Mouse (Mus musculus): ENCODE data around the gene Rnf212b. TPM values are rescaled to one million over a fixed set of nuclear protein-coding genes. Genes with fewer than 3 reads are reported as not detected.
A peak's percentile ranks its signal among the peaks of the same experiment; 100 is the strongest.

Gene Rnf212b
- total RNA-seq, 2 experiments from 2014 or later, result not detected

DNA sequence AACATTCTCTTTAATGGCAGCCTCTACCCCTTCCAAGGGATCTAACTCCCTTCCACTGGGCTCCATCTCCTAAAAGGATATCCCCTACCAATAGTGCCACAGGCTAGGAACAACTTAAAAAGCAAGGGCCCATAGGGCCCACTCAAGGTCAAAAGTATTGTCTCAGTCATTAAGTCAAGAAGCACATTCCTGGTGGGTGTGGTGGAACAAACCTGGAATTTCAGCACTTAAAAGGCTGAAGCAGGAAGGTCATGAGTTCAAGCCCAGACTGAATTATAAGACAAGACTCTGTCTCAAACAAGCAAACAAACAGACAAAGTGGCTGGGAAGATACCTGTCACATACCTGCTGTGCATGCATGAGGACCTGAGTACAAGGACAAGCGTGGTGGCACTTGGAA is 18.0 kb upstream of the Rnf212b start:
- no peak for DNase-seq (ENCODE audit: low spot score in 2 of 2)

DNA sequence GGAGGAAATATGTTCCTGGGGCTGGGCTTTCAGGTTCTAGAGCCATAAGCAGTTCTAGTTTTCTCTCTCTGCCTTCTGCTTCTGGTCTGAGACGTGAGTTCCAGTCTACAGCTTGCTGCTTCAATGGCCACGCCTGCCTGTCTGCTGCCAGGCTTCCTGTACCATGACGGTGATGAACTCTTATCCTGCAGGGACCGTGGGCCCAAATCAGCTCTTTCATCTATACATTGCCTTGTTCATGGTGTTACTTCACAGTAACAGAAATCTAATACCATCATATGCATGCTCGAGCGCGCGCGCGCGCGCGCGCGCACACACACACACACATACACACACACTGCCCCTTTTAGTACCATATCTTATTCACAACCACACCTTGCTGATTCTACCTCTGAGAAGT is 17.2 kb upstream of the Rnf212b start:
- DNase-seq (ENCODE audit: low spot score in 2 of 2), result no peak

DNA sequence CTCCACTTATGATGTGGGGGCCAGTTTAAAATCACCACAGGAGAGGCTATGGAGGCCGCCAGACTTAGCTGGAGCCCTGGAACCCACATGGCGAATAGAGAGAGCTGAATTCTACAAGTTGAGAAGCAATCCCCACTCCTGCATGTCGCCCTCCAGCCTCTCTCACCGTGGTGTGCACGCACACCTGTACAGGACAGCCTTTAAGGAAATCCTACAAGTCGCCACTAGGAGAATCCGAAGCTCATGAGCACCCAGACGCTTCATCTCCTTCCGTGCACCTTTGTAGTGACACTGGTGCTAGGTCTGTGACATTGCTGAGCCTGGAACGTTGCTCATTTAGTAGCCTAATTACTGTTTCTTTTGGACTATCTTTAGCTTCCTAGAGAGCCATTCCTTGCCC is 14.3 kb upstream of the Rnf212b start:
- no peak for DNase-seq (ENCODE audit: low spot score in 2 of 2)

DNA sequence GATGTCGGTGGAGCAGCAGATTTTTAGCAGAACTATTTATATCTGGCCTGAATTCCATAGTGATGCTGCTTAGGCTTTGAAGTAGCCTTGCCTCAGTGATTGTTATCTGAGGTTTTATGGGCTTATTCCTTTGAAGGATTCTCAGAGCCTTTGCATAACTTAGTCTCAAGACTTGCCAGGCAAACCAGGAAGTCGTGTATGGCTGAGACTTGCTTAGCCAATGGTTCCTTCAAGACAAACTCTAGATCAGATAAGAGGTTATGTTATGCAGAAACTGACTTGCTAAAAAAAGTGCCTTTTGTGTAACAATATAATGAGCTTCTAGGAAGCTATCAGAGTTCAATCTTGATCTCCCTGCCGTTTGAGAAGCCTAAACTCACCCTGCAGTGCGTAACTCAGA is 11.5 kb upstream of the Rnf212b start:
- no peak for DNase-seq (ENCODE audit: low spot score in 2 of 2)

DNA sequence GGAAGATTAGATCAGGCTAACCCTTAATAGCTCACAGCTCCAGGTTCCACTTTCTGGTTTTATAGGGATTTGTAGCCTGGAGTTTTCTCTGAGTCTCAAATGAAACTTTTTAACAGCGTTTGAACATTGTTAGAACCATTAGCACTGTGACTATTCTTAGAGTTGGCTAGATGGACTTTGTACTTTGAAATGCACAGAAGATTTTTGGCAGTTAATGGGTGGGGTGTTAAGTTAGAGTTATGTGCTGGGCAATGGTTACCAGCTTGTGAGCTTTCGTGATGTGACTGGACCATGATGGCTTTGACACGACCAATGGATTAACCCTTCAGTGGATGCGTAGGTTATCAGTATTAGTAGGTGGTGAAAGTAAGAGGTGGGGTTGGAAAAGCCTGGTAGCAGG is 7.8 kb upstream of the Rnf212b start:
- no peak for DNase-seq (ENCODE audit: low spot score in 2 of 2)

DNA sequence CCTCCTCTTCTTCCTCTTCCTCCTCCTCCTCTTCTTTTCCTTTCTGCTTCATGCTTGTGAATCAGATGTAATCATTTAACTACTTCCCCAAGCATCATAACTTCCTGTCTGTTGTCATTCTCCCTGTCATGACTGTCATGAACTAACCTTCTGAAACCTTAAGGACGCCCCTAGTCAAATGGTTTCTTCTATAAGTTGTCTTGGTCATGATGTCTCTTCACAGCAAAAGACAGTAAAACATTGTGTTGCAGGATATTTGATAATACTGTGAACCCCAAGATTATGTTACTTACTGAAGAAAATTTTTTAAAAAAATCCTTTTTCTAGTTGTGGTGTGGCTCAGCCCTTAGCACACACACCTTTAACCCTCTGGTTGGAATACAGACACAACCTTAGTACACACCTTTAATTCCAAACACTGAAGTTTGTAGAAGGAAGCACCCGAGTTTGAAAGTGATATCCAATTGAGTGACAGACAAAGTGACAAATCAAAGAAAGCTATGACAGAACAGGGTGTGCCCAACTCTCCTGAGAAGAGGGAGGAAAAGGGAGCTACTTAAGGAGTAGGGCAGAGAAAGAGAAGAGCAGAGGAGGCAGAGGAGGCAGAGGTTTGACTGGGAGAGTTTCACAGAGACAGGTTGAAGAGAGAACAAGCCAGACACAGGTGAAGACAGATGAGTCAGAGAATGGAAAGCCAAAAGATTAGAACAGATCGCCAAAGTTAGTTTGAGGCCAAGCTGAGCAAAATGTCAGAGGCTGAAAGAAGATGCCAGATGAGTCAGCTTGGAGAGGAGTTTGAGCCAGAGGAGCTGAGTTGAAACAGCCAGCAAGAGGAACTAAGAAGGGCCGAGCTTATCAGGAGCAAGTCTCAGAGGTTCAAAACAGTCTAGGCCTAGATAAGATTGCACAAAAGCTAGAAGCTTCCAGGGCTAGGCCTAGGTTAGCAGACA is 4.9 kb upstream of the Rnf212b start:
- no peak for DNase-seq (ENCODE audit: low spot score in 2 of 2)

DNA sequence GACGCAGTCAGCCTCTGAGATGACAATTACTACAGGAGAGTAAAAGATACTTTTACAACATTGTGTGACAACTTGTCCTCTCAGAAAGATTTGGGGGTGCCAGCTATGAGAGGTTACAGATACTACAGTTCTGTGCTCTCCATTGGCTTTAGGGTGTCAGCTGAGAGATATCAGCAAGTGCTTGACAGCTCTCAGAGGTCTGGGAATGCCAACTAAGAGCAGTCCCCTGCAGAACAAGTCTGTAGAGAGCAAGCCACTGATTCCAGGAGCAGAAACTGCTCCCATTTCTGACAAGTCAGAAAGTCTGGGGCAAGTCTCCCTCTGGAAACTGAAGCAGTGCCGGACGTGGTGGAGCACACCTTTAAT is 4.3 kb upstream of the Rnf212b start:
- DNase-seq (ENCODE audit: low spot score in 2 of 2), result no peak

DNA sequence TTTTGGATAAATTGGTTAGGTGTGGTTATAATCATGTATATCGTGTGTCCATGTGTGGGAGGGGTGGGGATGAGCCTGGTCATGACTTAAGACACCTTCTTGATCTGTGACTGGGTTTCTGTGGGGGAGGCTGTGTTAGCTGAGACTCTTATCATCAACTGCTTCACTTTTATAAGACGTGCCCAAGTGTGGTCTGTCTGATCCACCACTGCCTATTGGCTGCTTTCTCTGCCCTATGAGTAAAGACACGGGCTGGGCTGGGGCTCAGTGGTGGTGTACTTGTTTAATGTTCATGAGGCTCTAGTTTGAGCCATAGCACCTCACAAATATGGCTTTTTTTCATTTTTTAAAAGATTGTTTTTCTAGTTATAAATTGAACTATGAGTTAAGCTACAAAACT is 1.8 kb downstream of the Rnf212b start:
- no peak for DNase-seq (ENCODE audit: low spot score in 2 of 2)

DNA sequence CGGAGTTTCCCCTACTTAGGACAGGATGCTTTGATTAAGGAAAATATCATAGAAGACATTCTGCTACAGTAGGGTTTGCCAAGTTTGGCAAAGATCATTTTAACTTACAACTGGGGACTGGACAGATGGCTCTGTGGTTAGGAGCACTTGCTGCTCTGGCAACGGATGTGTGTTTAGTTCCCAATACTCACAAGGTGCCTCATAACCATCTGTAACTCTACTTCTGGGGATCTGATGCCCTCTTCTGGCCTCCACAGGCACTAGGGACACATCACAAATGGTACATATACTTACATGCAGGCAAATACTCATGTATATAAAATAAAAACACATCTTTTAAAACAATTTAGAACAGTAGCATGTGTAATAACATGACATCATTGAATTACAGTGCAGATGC is 3.9 kb downstream of the Rnf212b start:
- peak; percentile 15 to 17 for DNase-seq (ENCODE audit: low spot score in 2 of 2)

DNA sequence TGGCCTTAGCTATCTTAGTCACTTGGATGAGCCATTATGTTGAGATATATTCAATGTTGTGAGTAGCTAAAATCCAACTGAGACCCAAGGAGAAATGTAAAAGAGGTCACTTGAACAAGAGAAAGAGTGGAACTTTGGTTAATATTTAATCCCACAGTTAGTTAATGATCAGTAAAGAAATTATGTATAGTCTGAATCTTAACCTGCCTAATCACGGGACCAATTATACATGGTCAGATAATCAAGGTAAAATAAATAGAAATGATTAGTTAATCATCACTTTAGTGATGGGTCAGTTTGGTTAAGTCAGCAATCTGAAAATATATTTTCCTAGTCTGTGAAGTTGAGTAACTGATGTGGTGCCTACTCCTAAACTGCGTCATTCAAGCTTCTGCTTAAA is 8.4 kb downstream of the Rnf212b start:
- no peak for DNase-seq (ENCODE audit: low spot score in 2 of 2)

DNA sequence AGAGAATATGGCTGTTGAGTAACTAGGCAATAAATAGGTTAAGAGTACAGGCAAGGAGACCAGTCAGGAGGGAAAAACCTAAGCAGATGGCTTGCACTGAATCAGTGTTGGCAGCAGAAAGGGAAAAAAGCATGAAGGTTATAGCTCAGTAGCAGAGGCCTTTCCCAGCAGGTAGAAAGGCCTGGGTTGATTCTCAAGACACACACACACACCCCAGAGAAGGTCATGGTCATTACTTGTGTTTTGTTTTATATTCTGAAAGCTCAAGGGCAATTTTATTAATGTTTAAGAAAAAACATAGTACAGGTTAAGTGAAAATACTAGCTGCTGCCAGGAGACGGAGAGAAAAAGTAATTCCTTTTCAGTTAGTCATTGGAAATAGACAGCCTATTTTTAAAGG is 9.8 kb downstream of the Rnf212b start:
- no peak for DNase-seq (ENCODE audit: low spot score in 2 of 2)

DNA sequence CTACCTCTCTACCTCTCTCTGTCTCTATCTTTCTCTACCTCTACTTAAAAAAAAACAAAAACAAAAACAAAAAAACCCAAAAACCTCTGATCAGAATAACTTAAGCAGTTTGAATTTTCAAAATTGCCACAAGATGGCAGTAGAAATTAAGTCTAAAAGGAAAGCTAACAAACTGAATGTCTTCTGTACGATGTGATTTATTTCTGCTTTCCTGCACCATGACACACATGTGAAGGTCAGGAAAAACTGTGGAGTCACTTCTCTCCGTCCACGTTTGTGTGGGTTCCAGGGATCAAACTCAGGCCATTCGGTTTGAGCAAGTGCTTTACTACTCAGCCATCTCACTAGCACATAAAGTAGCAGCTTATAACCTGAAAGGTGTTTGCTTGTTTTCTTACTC is 29.5 kb downstream of the Rnf212b start:
- no peak for DNase-seq (ENCODE audit: low spot score in 2 of 2)

DNA sequence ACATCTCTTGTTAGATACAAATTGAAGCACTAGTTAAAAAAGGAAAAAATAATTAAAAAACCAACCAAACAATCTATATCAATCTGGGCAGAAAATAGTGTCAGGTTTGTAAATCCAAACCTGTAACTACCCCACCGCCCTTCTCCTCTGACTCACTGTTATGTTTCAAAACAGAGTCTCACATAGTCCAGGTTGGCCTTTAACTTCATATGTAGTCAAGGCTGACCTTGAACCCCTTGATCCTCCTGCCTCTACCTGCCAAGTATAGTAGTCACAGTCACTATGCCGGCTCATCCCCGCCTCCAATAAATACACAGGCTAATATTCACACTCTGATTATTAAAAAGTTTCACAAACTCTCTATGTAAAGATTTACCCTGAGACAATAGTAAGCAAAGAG is 41.8 kb downstream of the Rnf212b start:
- no peak for DNase-seq (ENCODE audit: low spot score in 2 of 2)

DNA sequence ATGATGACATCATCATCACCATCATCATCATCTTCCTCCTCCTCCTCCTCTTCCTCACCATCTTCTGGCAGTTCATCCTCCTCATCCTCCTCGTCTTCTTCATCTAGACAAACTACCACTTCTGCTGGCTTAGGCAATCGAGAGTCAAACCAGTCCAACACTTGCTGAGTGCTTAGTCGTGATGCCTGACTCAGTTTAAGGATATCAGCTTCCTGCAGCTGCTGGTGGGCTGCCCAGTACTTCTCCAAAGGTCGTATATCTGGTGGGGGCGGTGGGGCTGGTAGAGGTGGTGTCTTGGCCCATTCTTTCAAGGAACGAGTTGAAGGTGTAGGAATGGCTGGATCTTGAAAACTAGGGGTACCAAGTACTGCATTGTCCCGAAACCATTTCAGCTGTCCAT is 42.8 kb downstream of the Rnf212b start:
- no peak for DNase-seq (ENCODE audit: low spot score in 2 of 2)

DNA sequence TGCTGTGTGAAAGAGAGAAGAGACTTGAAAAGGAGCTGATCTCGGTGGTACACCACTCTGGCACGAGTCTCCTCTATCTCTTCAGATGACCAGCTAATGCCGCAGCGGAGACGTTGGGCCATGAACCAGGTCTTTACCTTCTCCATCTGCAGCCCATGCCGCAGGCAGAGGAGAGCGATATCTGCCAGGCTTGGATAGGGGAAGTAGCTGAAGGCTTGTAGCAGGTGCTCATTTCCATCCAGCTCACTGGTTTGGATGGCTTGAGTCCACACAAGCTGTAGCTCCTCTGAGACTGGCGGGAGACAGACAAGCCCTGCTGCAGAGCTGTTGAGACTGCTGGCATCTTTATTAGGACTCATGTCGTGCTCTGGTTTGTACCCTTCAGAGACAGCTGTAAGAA is 44.0 kb downstream of the Rnf212b start:
- DNase-seq (ENCODE audit: low spot score in 2 of 2), result no peak

DNA sequence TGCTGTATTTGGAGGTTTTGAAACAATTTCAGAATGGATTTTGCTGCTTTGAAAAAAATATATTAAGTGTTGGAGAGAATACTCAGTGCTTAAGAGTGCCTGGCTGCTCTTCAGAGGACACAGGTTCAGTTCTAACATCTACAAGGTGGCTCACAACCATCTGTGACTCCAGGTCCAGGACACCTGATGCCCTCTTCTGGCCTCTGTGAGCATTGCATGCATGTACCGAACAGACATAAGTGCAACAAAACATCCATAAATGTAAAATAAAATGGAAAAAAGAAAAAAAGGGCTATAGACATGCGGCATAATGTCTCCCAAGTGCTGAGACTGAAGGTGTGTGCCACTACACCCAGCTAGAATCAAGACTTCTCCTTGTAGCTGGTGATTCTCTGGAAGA is 46.6 kb downstream of the Rnf212b start:
- peak; percentile 61 to 77 for DNase-seq (ENCODE audit: low spot score in 2 of 2)

DNA sequence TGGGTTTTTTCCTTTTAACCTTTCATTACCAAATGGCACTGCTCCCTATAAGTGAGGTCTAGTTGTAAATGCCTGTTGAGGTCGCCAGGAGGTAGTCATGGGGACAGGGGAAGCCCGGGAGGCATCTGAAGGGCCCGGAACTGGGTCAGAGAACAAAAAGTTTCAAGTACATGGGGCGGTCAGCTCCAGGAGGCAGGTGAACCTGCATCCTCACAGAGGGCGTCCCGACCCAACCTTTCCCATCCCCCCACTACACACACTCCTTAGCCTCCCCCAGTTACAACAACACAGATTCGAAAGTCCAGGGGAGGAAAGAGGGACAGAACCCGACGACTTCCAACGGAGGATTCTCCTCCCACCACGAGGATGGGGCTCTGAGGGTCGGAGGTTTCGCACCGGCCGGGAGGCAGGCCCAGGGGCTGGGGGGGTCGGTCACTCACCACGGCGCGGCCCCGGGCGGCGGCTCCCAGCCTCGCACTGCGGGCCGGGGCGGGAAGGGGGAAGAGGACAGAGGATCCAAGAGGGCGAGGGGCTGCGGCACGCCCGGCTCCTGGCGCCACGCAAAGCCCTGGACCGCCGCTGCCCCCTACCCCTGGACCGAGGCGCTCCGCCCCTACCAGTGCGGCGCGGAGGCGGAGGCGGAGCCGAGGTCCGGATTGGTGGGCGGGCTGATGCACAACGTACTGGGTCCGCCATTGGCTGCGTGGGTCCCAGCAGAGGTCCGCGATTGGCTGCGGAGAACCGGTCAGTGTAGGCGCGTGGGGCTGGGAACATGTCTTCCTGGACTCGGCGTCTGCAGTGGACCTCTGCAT is 49.8 kb downstream of the Rnf212b start:
- peak; percentile 94 to 95 for DNase-seq (ENCODE audit: low spot score in 2 of 2)

DNA sequence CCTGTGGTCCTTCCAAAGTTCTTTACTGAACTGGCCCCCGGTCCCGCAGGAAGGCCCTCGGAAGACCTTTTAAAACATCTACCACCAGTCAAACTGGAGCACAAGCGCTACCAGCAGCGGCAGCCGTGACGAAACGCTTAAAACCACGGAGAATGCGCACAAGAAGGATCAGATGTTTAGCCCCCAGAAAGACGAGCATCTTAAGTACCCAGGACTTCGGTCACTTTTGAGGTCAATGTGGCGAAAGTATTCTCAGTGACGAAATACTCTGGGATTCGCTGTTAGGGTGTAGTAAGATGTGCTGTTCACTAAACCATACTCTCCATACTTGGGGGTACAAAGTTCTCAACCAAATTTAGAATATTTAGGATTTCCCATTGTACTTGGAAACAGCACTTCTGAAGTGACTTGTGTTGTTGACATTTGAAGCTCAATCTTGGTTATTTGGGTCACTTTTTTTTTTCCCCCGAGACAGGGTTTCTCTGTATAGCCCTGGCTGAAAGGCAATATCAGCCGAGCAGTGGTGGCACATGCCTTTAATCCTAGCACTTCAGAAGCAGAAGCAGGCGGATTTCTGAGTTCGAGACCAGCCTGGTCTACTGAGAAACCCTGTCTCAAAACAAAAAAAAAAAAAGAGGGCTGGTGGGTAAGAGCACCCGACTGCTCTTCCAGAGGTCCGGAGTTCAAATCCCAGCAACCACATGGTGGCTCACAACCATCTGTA is 50.5 kb downstream of the Rnf212b start:
- DNase-seq (ENCODE audit: low spot score in 2 of 2), result no peak

DNA sequence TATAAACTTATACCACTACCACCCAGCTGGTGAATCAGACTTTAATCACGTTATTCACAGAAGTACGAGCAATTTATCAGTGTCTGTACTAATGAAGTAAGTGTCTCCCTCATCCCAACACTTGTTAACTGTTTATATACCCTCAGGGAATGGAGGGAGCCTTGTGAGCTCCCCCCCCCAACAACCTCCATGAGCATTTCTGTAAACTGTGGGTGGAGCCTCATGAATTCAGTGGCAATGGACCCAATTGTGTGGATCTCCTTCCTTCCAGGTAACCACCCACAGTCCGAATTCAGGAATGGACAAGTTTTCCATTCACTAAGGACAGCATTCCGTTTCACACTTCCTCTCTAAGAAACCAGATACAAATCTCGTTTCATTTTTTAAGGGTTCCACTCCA is 51.7 kb downstream of the Rnf212b start:
- DNase-seq (ENCODE audit: low spot score in 2 of 2), result no peak

DNA sequence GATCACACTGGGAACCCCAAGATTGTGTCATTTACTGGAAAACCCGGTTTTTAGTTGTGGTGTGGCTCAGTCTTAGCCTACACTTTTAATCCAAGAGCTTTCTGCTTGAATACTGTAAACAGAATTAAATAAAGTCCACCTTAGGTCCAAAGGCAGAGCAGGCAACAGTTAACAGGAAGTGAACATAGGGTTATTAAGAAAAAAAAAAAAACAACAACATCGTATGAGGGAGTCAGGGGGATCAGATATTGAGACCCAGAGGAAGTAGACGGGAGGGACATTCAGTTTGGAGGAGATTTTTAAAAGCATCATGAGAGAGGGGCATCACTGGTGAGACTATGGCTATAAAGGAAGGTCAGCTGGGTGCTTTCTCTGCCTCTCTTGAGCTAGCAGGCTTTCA is 52.3 kb downstream of the Rnf212b start:
- DNase-seq (ENCODE audit: low spot score in 2 of 2), result no peak

DNA sequence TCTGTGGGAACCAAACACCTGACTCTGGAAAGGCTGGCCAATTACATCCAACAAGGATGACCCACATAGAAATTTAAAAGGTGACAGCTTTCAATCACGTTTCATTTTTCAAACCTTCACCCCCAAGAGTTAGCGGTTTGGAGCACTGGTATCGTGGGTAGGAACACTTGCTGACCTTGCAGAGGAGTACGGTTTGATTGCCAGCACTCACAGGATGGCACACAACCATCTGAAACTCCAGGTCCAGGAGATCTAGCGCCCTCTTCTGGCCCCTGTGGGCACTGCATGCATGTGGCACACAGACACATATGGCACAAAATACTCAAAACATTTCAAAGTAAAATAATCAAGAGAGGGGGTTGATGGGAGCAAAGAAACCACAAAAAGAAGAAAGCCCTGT is 53.0 kb downstream of the Rnf212b start:
- DNase-seq (ENCODE audit: low spot score in 2 of 2), result no peak

DNA sequence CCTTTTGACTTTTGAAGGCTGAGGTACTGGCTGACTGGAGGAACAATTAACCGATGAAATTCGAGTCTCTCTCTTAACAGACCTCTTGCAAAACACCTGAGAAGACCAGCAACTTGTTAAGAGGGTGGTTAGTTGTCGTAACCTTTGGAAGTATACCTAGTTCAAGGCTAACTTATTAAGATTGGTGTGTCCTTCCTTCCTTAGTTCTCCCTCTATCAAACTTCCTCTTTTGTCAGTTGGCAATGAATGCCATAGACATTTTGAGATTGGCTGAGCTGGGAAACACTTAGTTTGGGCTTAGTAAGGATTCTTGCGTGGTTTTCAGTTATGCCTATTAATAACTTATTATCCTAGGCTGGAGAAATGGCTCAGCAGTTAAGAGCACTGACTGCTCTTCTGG is 54.1 kb downstream of the Rnf212b start:
- no peak for DNase-seq (ENCODE audit: low spot score in 2 of 2)

All from left cerebral cortex, adult 18-20 months (tissue).